Mouse (Mus musculus) stomach, postnatal 0 days (tissue): ENCODE measurements around the gene Gm16181.

Experiments
- CTCF ChIP-seq: IDR thresholded peaks from 2 replicates; pipeline ENCODE4 v1.5.1; 2016; ENCODE audit warnings: antibody characterized with exemption, low read depth, mild to moderate bottlenecking, moderate library complexity
- EP300 ChIP-seq: optimal IDR thresholded peaks from 2 replicates; pipeline ENCODE3; 2016; ENCODE audit warnings: antibody characterized with exemption

DNA sequence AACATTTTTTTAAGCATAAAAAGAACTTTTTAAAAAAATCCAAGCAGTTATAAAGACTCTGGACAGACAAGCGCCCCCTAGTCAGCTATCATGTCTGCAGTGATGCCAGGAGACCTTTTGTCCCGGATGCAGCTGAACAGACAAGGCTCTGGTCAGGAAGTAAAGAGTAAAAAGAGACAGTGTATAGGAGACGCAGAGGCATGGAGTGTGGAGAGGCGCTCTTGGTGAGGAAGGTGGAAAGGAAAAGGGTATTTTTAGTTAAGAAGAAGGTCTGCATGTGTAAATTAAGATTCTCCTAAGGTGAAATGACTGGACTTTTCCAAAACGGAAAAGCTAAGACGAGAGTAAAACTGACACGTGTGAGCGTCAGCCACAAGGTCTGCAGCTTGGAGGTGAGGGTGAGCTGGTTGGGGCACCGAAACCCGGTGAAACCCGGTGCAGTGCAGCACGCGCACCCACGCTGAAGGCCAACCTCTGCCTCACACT, 6.0 kb downstream of the Gm16181 start:
- no peak for TF ChIP-seq CTCF
- TF ChIP-seq EP300, result no peak
